Mouse (Mus musculus) liver, postnatal 0 days (tissue): ENCODE data around the gene Cdc27. TPM values are rescaled to one million over a fixed set of nuclear protein-coding genes. Genes with fewer than 3 reads are reported as not detected.

Experiments
- ATAC-seq: fragments of 200-750 bp; cut with Nextera tagmentation; 2 replicates; pipeline ENCODE4 v1.8.0; 2017; ENCODE audit warnings: mild to moderate bottlenecking, moderate library complexity
- DNase-seq: peaks from one replicate; pipeline ENCODE4 v3.0.0-alpha.2; 2016
- H3K27ac ChIP-seq: fragments of 300-500 bp; sonication (generic); 2 replicates; pipeline ENCODE4 v1.5.1; 2014; ENCODE audit warnings: antibody characterized with exemption, moderate library complexity, mild to moderate bottlenecking, low read depth
- H3K27me3 ChIP-seq: fragments of 300-500 bp; sonication (generic); 2 replicates; pipeline ENCODE4 v1.6.1; 2014; ENCODE audit warnings: low read length, control low read depth, mixed read lengths; ENCODE audit not compliant: insufficient read depth
- H3K36me3 ChIP-seq: fragments of 300-500 bp; sonication (generic); replicated peaks from 2 replicates; pipeline ENCODE4 v1.6.1; 2014; ENCODE audit warnings: mild to moderate bottlenecking, control low read depth, low read length, moderate library complexity, mixed read lengths; ENCODE audit not compliant: insufficient read depth
- H3K4me1 ChIP-seq: fragments of 300-500 bp; sonication (generic); 2 replicates; pipeline ENCODE4 v1.6.1; 2014; ENCODE audit warnings: antibody characterized with exemption, mild to moderate bottlenecking, control low read depth; ENCODE audit not compliant: insufficient read depth
- H3K4me2 ChIP-seq: fragments of 300-500 bp; sonication (generic); 2 replicates; pipeline ENCODE4 v1.6.1; 2014; ENCODE audit warnings: low read depth, mild to moderate bottlenecking, low read length, moderate library complexity, mixed read lengths
- H3K4me3 ChIP-seq: fragments of 300-500 bp; sonication (generic); 2 replicates; pipeline ENCODE4 v1.5.1; 2014; ENCODE audit warnings: low read depth, low read length
- H3K9ac ChIP-seq: fragments of 300-500 bp; sonication (generic); replicated peaks from 2 replicates; pipeline ENCODE4 v1.6.1; 2014; ENCODE audit warnings: mild to moderate bottlenecking, moderate library complexity
- H3K9me3 ChIP-seq: fragments of 300-500 bp; sonication (generic); 2 replicates; pipeline ENCODE4 v1.6.1; 2016; ENCODE audit warnings: mild to moderate bottlenecking, control low read depth, low read length, mixed read lengths
- CTCF ChIP-seq: sonication (generic); IDR thresholded peaks from 2 replicates; pipeline ENCODE4 v1.5.1; 2016; ENCODE audit warnings: antibody characterized with exemption, low read depth
- EP300 ChIP-seq: IDR thresholded peaks from 2 replicates; pipeline ENCODE4 v1.6.1; 2016; ENCODE audit warnings: antibody characterized with exemption, low read depth, mild to moderate bottlenecking
- WGBS: fragments of 180-500 bp; shearing (Covaris S2); extraction: QIAGEN DNeasy Blood & Tissue Kit; methylation state at CpG from one replicate; pipeline ENCODE4 v1.1.7; 2014; ENCODE audit not compliant: insufficient replicate concordance; 5-methylcytosine and 5-hydroxymethylcytosine counted together
- polyA plus RNA-seq: library from polyadenylated mRNA; unstranded; fragments of >200 nt; fragmentation: Nextera tagmentation; extraction: Ambion mirVana; gene quantifications from 2 replicates; pipeline ENCODE4 v1.2.1, GENCODE M21; 2015

The Cdc27 gene
- polyA plus RNA-seq, 1 experiment from 2014 or later = 13.8 TPM

DNA sequence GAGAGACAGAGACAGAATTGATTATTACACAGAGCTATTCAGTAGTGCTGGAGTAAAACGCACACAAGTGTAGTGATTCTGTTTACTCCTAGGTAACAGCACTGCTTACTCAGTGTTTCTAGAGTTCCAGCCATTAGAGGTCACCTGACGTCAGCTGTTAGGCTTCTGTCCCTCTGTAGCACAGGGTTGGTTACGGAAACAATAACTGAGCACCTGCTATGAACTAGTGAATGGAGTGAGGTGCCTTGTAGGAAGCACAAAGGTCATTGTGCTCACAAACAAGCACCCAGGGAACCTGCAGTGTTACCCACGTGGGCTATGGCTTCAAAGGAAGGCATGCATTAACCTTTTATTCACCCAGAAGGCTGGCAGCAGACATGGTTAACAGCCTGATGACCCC is 70.9 kb downstream of the Cdc27 start:
- TF ChIP-seq CTCF (no peak), EP300 (no peak)
- Histone ChIP-seq H3K4me3 (no peak overlapping the region), H3K27me3 (no peaks in the 10 kb centered on the region), H3K4me2 (no peak overlapping the region), H3K4me1 (no peaks in the 10 kb centered on the region), H3K9ac (no peak overlapping the region), H3K27ac (no peak overlapping the region), H3K36me3 (no peaks in the 10 kb centered on the region), H3K9me3 (no peaks in the 10 kb centered on the region)
- WGBS = 53% methylated on average over 4 of the region's 4 CpGs
- ATAC-seq (peak; percentile 66), DNase-seq (no peak)

- DNase-seq (peak; percentile 91), ATAC-seq (peak; percentile 100)
- Histone ChIP-seq H3K36me3 (no peaks in the 10 kb centered on the region), H3K4me1 (peaks cover 4% of the 10 kb centered on the region), H3K4me3 (peak overlapping the region; percentile 75), H3K4me2 (peak overlapping the region; percentile 96), H3K9me3 (no peaks in the 10 kb centered on the region), H3K27ac (no peak overlapping the region), H3K9ac (peak overlapping the region; percentile 86), H3K27me3 (no peaks in the 10 kb centered on the region)
- TF ChIP-seq EP300 (no peak), CTCF (no peak)
- WGBS = 3% methylated on average over 19 of the region's 19 CpGs
Measured at GRCm38 (mm10) chr11:104469371-104469835, 81.0 kb downstream of the Cdc27 start.

- DNase-seq (peak; percentile 52), ATAC-seq (peak; percentile 72)
- Histone ChIP-seq H3K4me2 (peak within 1 kb of the TSS; percentile 96), H3K4me3 (peak within 1 kb of the TSS; percentile 75), H3K9me3 (no peaks in the 10 kb centered on the region), H3K27me3 (no peaks in the 10 kb centered on the region), H3K36me3 (no peaks in the 10 kb centered on the region), H3K27ac (no peak within 1 kb of the TSS; the same call in 1 of the 2 replicates), H3K4me1 (peaks cover 4% of the 10 kb centered on the region), H3K9ac (peak within 1 kb of the TSS; percentile 86)
- TF ChIP-seq CTCF = no peak
- no peak for TF ChIP-seq EP300
- 0% methylated on average over 31 of the region's 69 CpGs for WGBS
Measured at GRCm38 (mm10) chr11:104468751-104469268, 81.6 kb downstream of the Cdc27 start, which contains the start of gene Kansl1. Gene Kansl1, minus strand, starts transcription at chr11:104468861.

DNA sequence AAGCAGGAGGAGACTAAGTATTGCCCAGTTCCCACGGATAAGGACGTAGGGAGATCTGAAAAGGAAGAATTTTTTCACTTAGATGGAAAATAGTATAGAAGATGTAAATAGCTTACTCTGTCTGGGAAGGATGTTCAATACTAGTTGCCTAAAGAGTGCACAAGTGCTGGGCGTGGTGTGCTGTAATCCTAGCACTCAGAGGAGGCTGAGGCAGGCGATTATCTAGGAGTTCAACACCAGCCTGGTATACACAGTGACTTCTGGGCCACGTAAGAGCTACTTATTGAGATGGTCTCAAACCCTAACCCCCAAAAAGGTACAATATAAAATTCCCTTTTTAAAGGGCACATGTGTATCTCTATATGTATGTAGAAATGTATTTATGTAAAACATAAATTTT is 82.7 kb downstream of the Cdc27 start:
- H3K36me3 ChIP-seq = no peaks in the 10 kb centered on the region
- H3K4me1 ChIP-seq = peaks cover 4% of the 10 kb centered on the region
- no peaks in the 10 kb centered on the region for H3K9me3 ChIP-seq
- DNase-seq = no peak
- no peak overlapping the region for H3K4me2 ChIP-seq
- no peaks in the 10 kb centered on the region for H3K27me3 ChIP-seq
- TF ChIP-seq CTCF = no peak
- no peak for TF ChIP-seq EP300
- 76% methylated on average over 5 of the region's 5 CpGs for WGBS
- no peak overlapping the region for H3K27ac ChIP-seq
- ATAC-seq = no peak
- no peak overlapping the region for H3K9ac ChIP-seq
- no peak overlapping the region for H3K4me3 ChIP-seq

GRCm38 (mm10) chr11:104461551-104461950 is 88.9 kb downstream of the Cdc27 start:
- Histone ChIP-seq H3K4me2 (no peak overlapping the region), H3K9ac (no peak overlapping the region), H3K27ac (no peak overlapping the region), H3K27me3 (no peaks in the 10 kb centered on the region), H3K4me3 (no peak overlapping the region), H3K36me3 (0 out of 2 replicates have a peak, but pooled peaks cover 2% of the 10 kb centered on the region), H3K4me1 (no peaks in the 10 kb centered on the region), H3K9me3 (no peaks in the 10 kb centered on the region)
- TF ChIP-seq EP300 (no peak), CTCF (peak; percentile 85)
- DNase-seq (peak; percentile 61), ATAC-seq (peak; percentile 45; the same call in 1 of the 2 replicates)

- TF ChIP-seq EP300 (no peak), CTCF (no peak)
- Histone ChIP-seq H3K4me1 (no peaks in the 10 kb centered on the region), H3K4me2 (no peak overlapping the region), H3K9ac (no peak overlapping the region), H3K4me3 (no peak overlapping the region), H3K36me3 (0 out of 2 replicates have a peak, but pooled peaks cover 2% of the 10 kb centered on the region), H3K27me3 (no peaks in the 10 kb centered on the region), H3K27ac (no peak overlapping the region), H3K9me3 (no peaks in the 10 kb centered on the region)
- DNase-seq (no peak), ATAC-seq (no peak)
- 89% methylated on average over 2 of the region's 2 CpGs for WGBS
Measured at GRCm38 (mm10) chr11:104459671-104460070, 90.7 kb downstream of the Cdc27 start.

- no peaks in the 10 kb centered on the region for H3K27me3 ChIP-seq
- no peaks in the 10 kb centered on the region for H3K4me1 ChIP-seq
- no peak for ATAC-seq
- no peaks in the 10 kb centered on the region for H3K9me3 ChIP-seq
- no peak overlapping the region for H3K4me2 ChIP-seq
- H3K36me3 ChIP-seq = 0 out of 2 replicates have a peak, but pooled peaks cover 2% of the 10 kb centered on the region
- no peak for DNase-seq
- WGBS = 63% methylated on average over 2 of the region's 2 CpGs
- no peak overlapping the region for H3K4me3 ChIP-seq
- H3K27ac ChIP-seq = no peak overlapping the region
- no peak for TF ChIP-seq EP300
- peak; percentile 41 for TF ChIP-seq CTCF
- H3K9ac ChIP-seq = no peak overlapping the region
Measured at GRCm38 (mm10) chr11:104458507-104458906, 91.9 kb downstream of the Cdc27 start.

Other genes starting within 250 kb of the Cdc27 start
- gene Kansl1, start 81.8 kb downstream of the Cdc27 start, polyA plus RNA-seq = 3.8 and 4.1 TPM in 2 replicates
- gene Myl4, start within 50 bp of the Cdc27 start, polyA plus RNA-seq = 8.1 and 8.3 TPM in 2 replicates
- gene Itgb3, start 57.4 kb upstream of the Cdc27 start, polyA plus RNA-seq = 13.6 and 16.0 TPM in 2 replicates
- gene Gm11639, start 135.1 kb upstream of the Cdc27 start, polyA plus RNA-seq = 0.06 and 0.07 TPM in 2 replicates